Mouse (Mus musculus) lung, postnatal 0 days (tissue): Measurements from ENCODE around the gene Pum1.

ENCODE experiments used
- CTCF ChIP-seq: IDR thresholded peaks from 2 replicates; pipeline ENCODE4 v1.5.1; 2016; ENCODE audit warnings: antibody characterized with exemption, mild to moderate bottlenecking
- EP300 ChIP-seq: IDR thresholded peaks from 2 replicates; pipeline ENCODE4 v1.6.1; 2016; ENCODE audit warnings: antibody characterized with exemption, mild to moderate bottlenecking, control low read depth

- TF ChIP-seq CTCF: no peak
- TF ChIP-seq EP300: no peak
Observed at GRCm38 (mm10) chr4:130680676-130681075, 17.6 kb downstream of the Pum1 start.
